Mouse (Mus musculus) olfactory bulb, adult 2 months (tissue): ENCODE data around the gene Scarf1. TPM values are rescaled to one million over a fixed set of nuclear protein-coding genes. Genes with fewer than 3 reads are reported as not detected.

Source experiments
- H3K27ac ChIP-seq: fragments of 200-500 bp; 2 replicates; pipeline ENCODE4 v1.5.1; 2012; ENCODE audit warnings: low read depth, low read length; ENCODE audit not compliant: insufficient read depth
- H3K4me1 ChIP-seq: fragments of 200-500 bp; 2 replicates; pipeline ENCODE4 v1.6.1; 2012; ENCODE audit warnings: low read length; ENCODE audit not compliant: control insufficient read depth, insufficient read depth
- H3K4me3 ChIP-seq: fragments of 200-500 bp; 2 replicates; pipeline ENCODE4 v1.5.1; 2012; ENCODE audit warnings: mild to moderate bottlenecking, low read depth, low read length, moderate library complexity; ENCODE audit not compliant: insufficient read depth
- CTCF ChIP-seq: fragments of 200-500 bp; IDR thresholded peaks from 2 replicates; pipeline ENCODE4 v1.5.1; 2012; ENCODE audit warnings: low read depth, mild to moderate bottlenecking, low read length, moderate library complexity; ENCODE audit not compliant: insufficient read depth
- POLR2A ChIP-seq: fragments of 200-500 bp; IDR thresholded peaks from 2 replicates; pipeline ENCODE4 v1.6.1; 2012; ENCODE audit warnings: mild to moderate bottlenecking, low read depth, low read length, moderate library complexity; ENCODE audit not compliant: insufficient read depth
- WGBS: fragments of 180-500 bp; shearing (Covaris S2); methylation state at CpG from one replicate; pipeline ENCODE4 v1.1.7; 2018; 5-methylcytosine and 5-hydroxymethylcytosine counted together
- polyA plus RNA-seq: library from polyadenylated mRNA; stranded (reverse); fragments of >200 nt; gene quantifications from 2 replicates; pipeline ENCODE4 v1.2.4, GENCODE M21; 2012; ENCODE audit warnings: low replicate concordance; ENCODE audit not compliant: missing spikeins, insufficient read depth, insufficient read length

The Scarf1 gene
- polyA plus RNA-seq, 1 experiment: not detected

DNA sequence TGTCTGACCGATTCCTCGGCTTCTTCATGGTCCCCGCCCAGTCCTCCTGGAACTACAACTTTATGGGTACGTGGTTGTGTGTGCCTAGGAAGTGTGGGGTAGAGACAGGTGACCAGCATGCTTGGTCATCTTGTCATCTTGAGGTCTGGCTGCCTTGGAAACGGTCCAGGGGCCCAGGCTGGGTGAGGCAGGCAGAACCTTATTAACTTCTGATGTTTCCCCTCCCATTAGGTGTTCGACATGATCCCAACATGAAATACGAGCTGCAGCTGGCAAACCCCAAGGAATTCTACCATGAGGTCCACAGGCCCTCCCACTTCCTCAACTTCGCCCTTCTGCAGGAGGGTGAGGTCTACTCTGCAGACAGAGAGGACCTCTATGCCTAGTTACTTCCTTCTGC, 4.4 kb upstream of the Scarf1 start:
- TF ChIP-seq CTCF (no peak), POLR2A (no peak)
- peaks cover 15% of the 10 kb centered on the region for H3K4me1 ChIP-seq
- WGBS: 83% methylated on average over 8 of the region's 8 CpGs
- no peak overlapping the region for H3K4me3 ChIP-seq
- no peak overlapping the region for H3K27ac ChIP-seq

DNA sequence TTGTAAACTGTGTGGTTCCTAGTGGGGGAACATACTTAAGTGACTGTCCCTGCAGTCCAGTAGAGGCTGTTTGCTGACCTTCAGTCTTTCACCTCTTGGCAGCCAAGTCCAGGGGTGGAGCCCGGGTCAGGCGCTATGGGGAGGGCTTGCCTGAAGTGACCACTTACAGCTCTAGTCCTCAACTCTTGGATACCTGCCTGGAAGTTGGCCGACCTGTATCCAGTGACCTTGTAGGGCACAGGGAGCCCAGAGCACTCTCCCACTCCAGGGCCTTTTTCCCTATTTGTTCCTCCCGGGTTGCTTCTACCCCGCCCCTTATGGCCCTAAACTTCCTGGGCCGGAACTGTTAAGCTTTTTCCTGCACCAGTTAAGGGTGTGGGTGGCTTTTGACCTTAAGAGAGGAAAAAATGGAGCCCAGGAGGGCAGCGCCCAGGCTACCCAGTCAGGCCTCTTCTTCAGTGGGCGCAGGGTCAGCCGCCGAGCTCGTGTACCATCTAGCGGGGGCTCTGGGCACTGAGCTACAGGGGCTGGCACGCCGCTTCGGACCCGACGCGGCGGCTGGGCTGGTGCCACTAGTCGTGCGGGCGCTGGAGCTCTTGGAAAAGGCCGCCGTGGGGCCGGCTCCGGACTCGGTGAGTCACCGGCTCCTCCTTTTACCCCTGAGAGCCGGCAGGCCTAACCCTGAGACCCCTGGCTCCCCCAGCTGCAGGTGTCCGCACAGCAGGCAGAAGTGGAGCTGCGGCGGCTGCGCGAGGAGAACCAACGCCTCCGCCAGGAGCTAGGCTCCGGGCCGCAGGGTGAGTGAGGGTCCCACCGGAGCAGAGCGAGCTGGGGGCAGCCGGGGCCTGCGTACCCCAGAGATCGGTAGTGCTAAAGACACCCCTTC, 3.4 kb upstream of the Scarf1 start, which contains the start of gene Rilp:
Gene Rilp (plus strand): TSS at position 354 of the 886 bp plus-strand sequence.
- Histone ChIP-seq H3K27ac (peak within 1 kb of the TSS; percentile 54; the same call in 1 of the 2 replicates), H3K4me1 (peaks cover 15% of the 10 kb centered on the region), H3K4me3 (peak within 1 kb of the TSS; percentile 74)
- TF ChIP-seq POLR2A: no peak
- TF ChIP-seq CTCF: no peak
- 3% methylated on average over 43 of the region's 43 CpGs for WGBS

GRCm38 (mm10) chr11:75510627-75510993, 2.7 kb upstream of the Scarf1 start:
- 1% methylated on average over 24 of the region's 24 CpGs for WGBS
- Histone ChIP-seq H3K27ac (peak overlapping the region; percentile 54; the same call in 1 of the 2 replicates), H3K4me1 (peaks cover 15% of the 10 kb centered on the region), H3K4me3 (peak overlapping the region; percentile 74)
- TF ChIP-seq CTCF (peak; percentile 92), POLR2A (0 out of 2 replicates have a peak, but pooled peaks have one; percentile 18)

- 74% methylated on average over 6 of the region's 6 CpGs for WGBS
- no peak overlapping the region for H3K27ac ChIP-seq
These were observed 2.1 kb upstream of the Scarf1 start for GRCm38 (mm10) chr11:75511213-75511612.

DNA sequence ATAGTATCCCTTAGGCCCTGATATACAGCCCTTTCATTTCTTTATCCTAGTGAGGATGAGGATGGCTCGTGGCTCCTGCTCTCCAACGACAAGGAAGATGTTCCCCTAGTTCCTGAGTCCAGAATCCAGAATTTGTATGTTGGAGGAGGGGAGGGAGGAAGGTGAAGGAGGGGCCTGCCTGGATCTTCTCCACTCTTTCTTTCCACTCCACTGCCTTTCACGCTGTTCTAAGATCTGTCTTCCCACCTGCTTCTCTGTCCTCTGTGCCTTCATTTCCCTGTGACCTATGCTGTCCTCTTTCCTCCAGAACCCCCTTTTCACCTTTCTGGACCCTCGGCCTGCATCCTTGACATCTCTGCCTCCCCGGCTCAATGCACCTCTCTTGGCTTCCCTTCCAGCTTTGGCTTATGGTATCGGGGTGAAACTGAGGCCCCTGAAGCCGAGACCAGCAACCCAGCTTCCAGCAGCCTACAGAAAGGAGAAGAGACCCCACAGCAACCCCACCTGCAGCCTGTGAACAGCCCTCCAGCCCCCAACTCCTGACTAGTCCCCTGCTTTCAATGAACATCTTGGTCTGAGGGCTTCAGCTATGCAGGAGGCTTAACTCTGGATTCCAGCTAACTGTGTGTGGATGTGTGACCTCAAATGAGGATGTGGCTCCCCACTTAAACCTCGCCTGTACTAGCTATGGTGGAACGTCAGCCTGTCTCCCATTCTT, 880 bp upstream of the Scarf1 start:
- peaks cover 15% of the 10 kb centered on the region for H3K4me1 ChIP-seq
- H3K4me3 ChIP-seq: no peak overlapping the region
- no peak for TF ChIP-seq POLR2A
- TF ChIP-seq CTCF: no peak
- 82% methylated on average over 9 of the region's 9 CpGs for WGBS
- no peak overlapping the region for H3K27ac ChIP-seq

More at GRCm38 (mm10) chr11:75511213-75511612, 2.1 kb upstream of the Scarf1 start:
- TF ChIP-seq POLR2A (no peak), CTCF (no peak)
- Histone ChIP-seq H3K4me1 (peaks cover 15% of the 10 kb centered on the region), H3K4me3 (no peak overlapping the region)

- no peak overlapping the region for H3K27ac ChIP-seq
- WGBS: 96% methylated on average over 25 of the region's 25 CpGs
These were observed 1.8 kb downstream of the Scarf1 start for GRCm38 (mm10) chr11:75515186-75515585.

GRCm38 (mm10) chr11:75519834-75520633, 6.7 kb downstream of the Scarf1 start:
- TF ChIP-seq CTCF: no peak
- TF ChIP-seq POLR2A: no peak
- Histone ChIP-seq H3K27ac (no peak overlapping the region), H3K4me3 (no peak overlapping the region), H3K4me1 (peaks cover 7% of the 10 kb centered on the region)
- WGBS: 69% methylated on average over 15 of the region's 15 CpGs

More at GRCm38 (mm10) chr11:75515186-75515585, 1.8 kb downstream of the Scarf1 start:
- Histone ChIP-seq H3K4me1 (peaks cover 6% of the 10 kb centered on the region), H3K4me3 (no peak overlapping the region)
- TF ChIP-seq CTCF: no peak
- TF ChIP-seq POLR2A: no peak

DNA sequence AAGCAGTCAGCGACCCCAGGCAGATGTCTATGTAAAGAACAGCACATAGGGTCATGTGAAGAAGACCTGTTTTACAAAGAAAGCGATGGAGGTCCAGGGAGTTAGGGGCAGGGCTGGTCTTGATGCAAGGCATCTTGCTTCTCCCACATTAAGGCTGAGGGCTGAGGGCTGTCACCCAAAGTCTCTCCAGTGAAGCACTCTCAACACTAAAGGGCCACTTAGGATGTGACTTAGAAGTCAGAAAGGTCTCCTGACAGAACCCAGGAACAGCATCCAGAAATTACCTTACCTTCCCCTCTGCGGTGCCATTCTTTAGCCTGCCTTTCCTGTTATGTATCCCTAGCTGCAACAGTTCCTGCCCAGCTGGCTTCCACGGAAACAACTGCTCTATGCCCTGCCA, 8.3 kb downstream of the Scarf1 start:
- H3K4me1 ChIP-seq: peaks cover 7% of the 10 kb centered on the region
- H3K4me3 ChIP-seq: no peak overlapping the region
- no peak overlapping the region for H3K27ac ChIP-seq
- TF ChIP-seq POLR2A (no peak), CTCF (no peak)
- 83% methylated on average over 4 of the region's 4 CpGs for WGBS
